Mouse (Mus musculus) thymus, adult 2 months (tissue): Measurements from ENCODE around the gene Abr.

Experiments
- CTCF ChIP-seq: fragments of 200-500 bp; IDR thresholded peaks from 2 replicates; pipeline ENCODE4 v1.5.1; 2012; ENCODE audit warnings: mild to moderate bottlenecking, control low read depth, low read length, moderate library complexity, borderline replicate concordance; ENCODE audit not compliant: control insufficient read depth, poor library complexity, insufficient read depth; ENCODE audit errors: extremely low read depth
- POLR2A ChIP-seq: fragments of 200-500 bp; IDR thresholded peaks from 2 replicates; pipeline ENCODE4 v1.6.1; 2012; ENCODE audit warnings: mild to moderate bottlenecking, low read length, control low read depth, moderate library complexity; ENCODE audit not compliant: control insufficient read depth, poor library complexity, insufficient read depth; ENCODE audit errors: extremely low read depth

- TF ChIP-seq CTCF = no peak
- TF ChIP-seq POLR2A = no peak
Measured at GRCm38 (mm10) chr11:76497769-76498152, 124.4 kb downstream of the Abr start.
